Mouse (Mus musculus) lung, postnatal 0 days (tissue): ENCODE measurements at regions not wholly inside any gene's neighbourhood (a gene's known extent, or its start where the extent isn't known, plus 50 kb on each side); places are given as distances from the start of the nearest gene placed in this dataset.
"Not testable (repeated sequence)": the region's sequence is repeated elsewhere in the genome, so short reads cannot be mapped to it uniquely, and the experiment has no call there.

Experiments used
- CTCF ChIP-seq: IDR thresholded peaks from 2 replicates; pipeline ENCODE4 v1.5.1; 2016; ENCODE audit warnings: antibody characterized with exemption, mild to moderate bottlenecking
- EP300 ChIP-seq: IDR thresholded peaks from 2 replicates; pipeline ENCODE4 v1.6.1; 2016; ENCODE audit warnings: antibody characterized with exemption, mild to moderate bottlenecking, control low read depth

DNA sequence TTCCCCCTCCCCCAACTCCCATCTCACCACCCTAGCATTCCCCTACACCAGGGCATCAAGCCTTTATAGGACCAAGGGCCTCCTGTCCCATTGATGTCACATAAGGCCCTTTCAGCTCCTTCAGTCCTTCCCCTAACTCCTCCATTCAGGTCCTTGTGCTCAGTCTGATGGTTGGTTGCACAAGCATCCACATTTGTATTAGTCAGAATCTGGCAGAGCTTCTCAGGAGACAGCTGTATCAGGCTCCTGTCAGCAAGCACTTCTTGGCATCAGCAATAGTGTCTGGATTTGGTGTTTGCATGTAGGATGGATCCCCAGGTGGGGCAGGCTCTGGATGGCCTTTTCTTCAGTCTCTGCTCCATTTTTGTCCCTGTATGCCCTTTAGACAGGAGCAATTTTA is 237.4 kb upstream of the Slc39a10 start:
- TF ChIP-seq CTCF, EP300: not testable (repeated sequence)
